Mouse (Mus musculus): ENCODE data around the gene Rem1. TPM values are rescaled to one million over a fixed set of nuclear protein-coding genes. Genes with fewer than 3 reads are reported as not detected.

The Rem1 gene
- polyA plus RNA-seq, 1 experiment from 2014 or later = 20.0 TPM

GRCm38 (mm10) chr2:152604057-152604456 lies 22.7 kb upstream of the Rem1 start, which contains the start of gene Defb36:
Defb36 (plus strand) TSS chr2:152604327.
- no peak for ATAC-seq (ENCODE audit: insufficient read depth, low FRiP score)
- Histone ChIP-seq H3K27ac (ENCODE audit: low read length) (no peak within 1 kb of the TSS), H3K4me1 (ENCODE audit: control insufficient read depth, insufficient read depth, low read length) (no peaks in the 10 kb centered on the region), H3K9ac (ENCODE audit: low read length) (no peak within 1 kb of the TSS), H3K36me3 (ENCODE audit: control insufficient read depth, insufficient read depth, low read length) (no peaks in the 10 kb centered on the region), H3K27me3 (ENCODE audit: control insufficient read depth, insufficient read depth, low read length) (no peaks in the 10 kb centered on the region), H3K4me3 (replicated peaks; ENCODE audit: low read length) (no peak within 1 kb of the TSS), H3K4me2 (ENCODE audit: low read depth, low read length) (no peak within 1 kb of the TSS), H3K9me3 (replicated peaks; ENCODE audit: control insufficient read depth, low read length) (no peaks in the 10 kb centered on the region)
- WGBS = 82% methylated on average over 15 of the region's 15 CpGs

GRCm38 (mm10) chr2:152607746-152608145 lies 19.0 kb upstream of the Rem1 start:
- Histone ChIP-seq H3K36me3 (ENCODE audit: control insufficient read depth, insufficient read depth, low read length) (no peaks in the 10 kb centered on the region), H3K9me3 (replicated peaks; ENCODE audit: control insufficient read depth, low read length) (no peaks in the 10 kb centered on the region), H3K9ac (ENCODE audit: low read length) (no peak overlapping the region), H3K27me3 (ENCODE audit: control insufficient read depth, insufficient read depth, low read length) (no peaks in the 10 kb centered on the region), H3K4me1 (ENCODE audit: control insufficient read depth, insufficient read depth, low read length) (no peaks in the 10 kb centered on the region), H3K4me2 (ENCODE audit: low read depth, low read length) (no peak overlapping the region), H3K27ac (ENCODE audit: low read length) (no peak overlapping the region), H3K4me3 (replicated peaks; ENCODE audit: low read length) (no peak overlapping the region)
- ATAC-seq (ENCODE audit: insufficient read depth, low FRiP score) = no peak
- 35% methylated on average over 6 of the region's 6 CpGs for WGBS

GRCm38 (mm10) chr2:152608719-152609118 lies 18.0 kb upstream of the Rem1 start:
- ATAC-seq (ENCODE audit: insufficient read depth, low FRiP score) = no peak
- H3K4me3 ChIP-seq (replicated peaks; ENCODE audit: low read length) = no peak overlapping the region
- no peak overlapping the region for H3K4me2 ChIP-seq (ENCODE audit: low read depth, low read length)
- H3K4me1 ChIP-seq (ENCODE audit: control insufficient read depth, insufficient read depth, low read length) = no peaks in the 10 kb centered on the region
- no peaks in the 10 kb centered on the region for H3K27me3 ChIP-seq (ENCODE audit: control insufficient read depth, insufficient read depth, low read length)
- no peak overlapping the region for H3K9ac ChIP-seq (ENCODE audit: low read length)
- 94% methylated on average over 1 of the region's 1 CpGs for WGBS
- no peaks in the 10 kb centered on the region for H3K9me3 ChIP-seq (replicated peaks; ENCODE audit: control insufficient read depth, low read length)
- no peaks in the 10 kb centered on the region for H3K36me3 ChIP-seq (ENCODE audit: control insufficient read depth, insufficient read depth, low read length)
- no peak overlapping the region for H3K27ac ChIP-seq (ENCODE audit: low read length)

GRCm38 (mm10) chr2:152612193-152612592 lies 14.6 kb upstream of the Rem1 start:
- WGBS = 36% methylated on average over 7 of the region's 8 CpGs
- H3K27ac ChIP-seq (ENCODE audit: low read length) = no peak overlapping the region
- no peak overlapping the region for H3K4me3 ChIP-seq (replicated peaks; ENCODE audit: low read length)
- ATAC-seq (ENCODE audit: insufficient read depth, low FRiP score) = no peak
- H3K4me1 ChIP-seq (ENCODE audit: control insufficient read depth, insufficient read depth, low read length) = no peaks in the 10 kb centered on the region
- no peaks in the 10 kb centered on the region for H3K36me3 ChIP-seq (ENCODE audit: control insufficient read depth, insufficient read depth, low read length)
- no peaks in the 10 kb centered on the region for H3K9me3 ChIP-seq (replicated peaks; ENCODE audit: control insufficient read depth, low read length)
- H3K4me2 ChIP-seq (ENCODE audit: low read depth, low read length) = no peak overlapping the region
- H3K27me3 ChIP-seq (ENCODE audit: control insufficient read depth, insufficient read depth, low read length) = no peaks in the 10 kb centered on the region
- H3K9ac ChIP-seq (ENCODE audit: low read length) = no peak overlapping the region

- WGBS = 9% methylated on average over 7 of the region's 7 CpGs
- H3K4me3 ChIP-seq (replicated peaks; ENCODE audit: low read length) = no peak overlapping the region
- no peaks in the 10 kb centered on the region for H3K9me3 ChIP-seq (replicated peaks; ENCODE audit: control insufficient read depth, low read length)
- no peaks in the 10 kb centered on the region for H3K36me3 ChIP-seq (ENCODE audit: control insufficient read depth, insufficient read depth, low read length)
- no peak overlapping the region for H3K9ac ChIP-seq (ENCODE audit: low read length)
- ATAC-seq (ENCODE audit: insufficient read depth, low FRiP score) = peak; percentile 76; the same call in 1 of the 2 replicates
- H3K4me2 ChIP-seq (ENCODE audit: low read depth, low read length) = no peak overlapping the region
- no peaks in the 10 kb centered on the region for H3K4me1 ChIP-seq (ENCODE audit: control insufficient read depth, insufficient read depth, low read length)
- H3K27me3 ChIP-seq (ENCODE audit: control insufficient read depth, insufficient read depth, low read length) = no peaks in the 10 kb centered on the region
- no peak overlapping the region for H3K27ac ChIP-seq (ENCODE audit: low read length)
These were observed 11.2 kb upstream of the Rem1 start for GRCm38 (mm10) chr2:152615563-152615962.

- Histone ChIP-seq H3K4me2 (ENCODE audit: low read depth, low read length) (no peak overlapping the region), H3K4me1 (ENCODE audit: control insufficient read depth, insufficient read depth, low read length) (no peaks in the 10 kb centered on the region), H3K27me3 (ENCODE audit: control insufficient read depth, insufficient read depth, low read length) (no peaks in the 10 kb centered on the region), H3K36me3 (ENCODE audit: control insufficient read depth, insufficient read depth, low read length) (no peaks in the 10 kb centered on the region), H3K4me3 (replicated peaks; ENCODE audit: low read length) (no peak overlapping the region), H3K9me3 (replicated peaks; ENCODE audit: control insufficient read depth, low read length) (no peaks in the 10 kb centered on the region), H3K27ac (ENCODE audit: low read length) (no peak overlapping the region), H3K9ac (ENCODE audit: low read length) (no peak overlapping the region)
- WGBS = 72% methylated on average over 6 of the region's 6 CpGs
- ATAC-seq (ENCODE audit: insufficient read depth, low FRiP score) = no peak
These were observed 10.3 kb upstream of the Rem1 start for GRCm38 (mm10) chr2:152616470-152616869.

- Histone ChIP-seq H3K27ac (ENCODE audit: low read length) (no peak overlapping the region), H3K4me3 (replicated peaks; ENCODE audit: low read length) (no peak overlapping the region), H3K9ac (ENCODE audit: low read length) (no peak overlapping the region), H3K4me2 (ENCODE audit: low read depth, low read length) (no peak overlapping the region), H3K27me3 (ENCODE audit: control insufficient read depth, insufficient read depth, low read length) (no peaks in the 10 kb centered on the region), H3K36me3 (ENCODE audit: control insufficient read depth, insufficient read depth, low read length) (no peaks in the 10 kb centered on the region), H3K9me3 (replicated peaks; ENCODE audit: control insufficient read depth, low read length) (no peaks in the 10 kb centered on the region), H3K4me1 (ENCODE audit: control insufficient read depth, insufficient read depth, low read length) (no peaks in the 10 kb centered on the region)
- 60% methylated on average over 5 of the region's 5 CpGs for WGBS
- no peak for ATAC-seq (ENCODE audit: insufficient read depth, low FRiP score)
These were observed 9.4 kb upstream of the Rem1 start for GRCm38 (mm10) chr2:152617374-152617773.

- WGBS = 69% methylated on average over 9 of the region's 9 CpGs
- Histone ChIP-seq H3K36me3 (ENCODE audit: control insufficient read depth, insufficient read depth, low read length) (no peaks in the 10 kb centered on the region), H3K9me3 (replicated peaks; ENCODE audit: control insufficient read depth, low read length) (no peaks in the 10 kb centered on the region), H3K4me1 (ENCODE audit: control insufficient read depth, insufficient read depth, low read length) (no peaks in the 10 kb centered on the region), H3K4me2 (ENCODE audit: low read depth, low read length) (no peak overlapping the region), H3K27me3 (ENCODE audit: control insufficient read depth, insufficient read depth, low read length) (peaks cover 3% of the 10 kb centered on the region; the same call in 1 of the 2 replicates), H3K4me3 (replicated peaks; ENCODE audit: low read length) (no peak overlapping the region), H3K27ac (ENCODE audit: low read length) (no peak overlapping the region), H3K9ac (ENCODE audit: low read length) (no peak overlapping the region)
- ATAC-seq (ENCODE audit: insufficient read depth, low FRiP score) = 0 out of 2 replicates have a peak, but pooled peaks have one; percentile 37
These were observed 6.2 kb upstream of the Rem1 start for GRCm38 (mm10) chr2:152620367-152621134.

- no peaks in the 10 kb centered on the region for H3K9me3 ChIP-seq (replicated peaks; ENCODE audit: control insufficient read depth, low read length)
- H3K27ac ChIP-seq (ENCODE audit: low read length) = no peak overlapping the region
- no peaks in the 10 kb centered on the region for H3K4me1 ChIP-seq (ENCODE audit: control insufficient read depth, insufficient read depth, low read length)
- no peak overlapping the region for H3K9ac ChIP-seq (ENCODE audit: low read length)
- no peak overlapping the region for H3K4me2 ChIP-seq (ENCODE audit: low read depth, low read length)
- no peak overlapping the region for H3K4me3 ChIP-seq (replicated peaks; ENCODE audit: low read length)
- 85% methylated on average over 13 of the region's 13 CpGs for WGBS
- peaks cover 3% of the 10 kb centered on the region; the same call in 1 of the 2 replicates for H3K27me3 ChIP-seq (ENCODE audit: control insufficient read depth, insufficient read depth, low read length)
- ATAC-seq (ENCODE audit: insufficient read depth, low FRiP score) = no peak
- no peaks in the 10 kb centered on the region for H3K36me3 ChIP-seq (ENCODE audit: control insufficient read depth, insufficient read depth, low read length)
These were observed 4.6 kb upstream of the Rem1 start for GRCm38 (mm10) chr2:152622151-152622550.

Data from stomach, embryonic 16.5 days (tissue).